Mouse (Mus musculus): ENCODE measurements around the gene Esf1. TPM values are rescaled to one million over a fixed set of nuclear protein-coding genes. Genes with fewer than 3 reads are reported as not detected.
"Not testable (repeated sequence)": the region's sequence is repeated elsewhere in the genome, so short reads cannot be mapped to it uniquely, and the experiment has no call there.

Gene Esf1
- polyA plus RNA-seq (2012; rRNA removed), result 0.78 and 1.9 TPM in 2 replicates

DNA sequence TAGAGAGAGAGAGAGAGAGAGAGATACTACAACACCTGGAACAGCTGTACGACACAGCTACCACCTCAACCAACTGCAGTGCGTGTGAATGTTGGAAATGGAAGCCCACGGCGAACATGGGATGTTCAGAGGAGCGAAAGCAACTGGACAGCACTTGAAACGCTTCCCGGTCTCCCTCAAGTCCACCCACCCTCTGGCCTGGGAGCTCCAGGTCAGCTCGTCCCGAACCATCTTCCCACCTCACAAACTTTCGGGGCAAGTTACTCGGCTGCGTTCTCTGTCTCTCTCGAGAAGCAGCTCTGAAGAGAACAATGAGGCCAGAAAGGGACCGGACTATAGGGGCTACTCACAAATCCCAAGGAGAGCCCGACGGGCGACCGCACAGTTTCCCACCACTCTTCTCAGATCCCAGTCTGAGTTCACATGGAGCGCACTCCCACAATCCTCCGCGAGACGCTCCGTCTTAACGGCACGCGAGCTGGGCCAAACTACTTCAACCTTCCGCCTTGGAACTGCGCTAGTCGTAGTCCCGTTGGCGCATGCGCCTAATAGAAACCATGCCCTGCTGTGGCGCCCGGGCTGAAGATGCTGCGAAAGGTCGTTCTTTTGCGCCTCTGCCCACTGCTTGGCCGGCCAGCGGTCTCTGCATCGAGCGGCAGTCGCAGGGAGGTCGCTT, at the start of gene Esf1, which contains the start of gene Ndufaf5:
TSS of gene Esf1 (minus strand) at position 438 of the 676 bp plus-strand sequence.
TSS of gene Ndufaf5 (plus strand) at position 523 of the 676 bp plus-strand sequence.
- peak within 1 kb of the TSS; percentile 96 for H3K4me3 ChIP-seq (ENCODE audit: control insufficient read depth, low read depth, low read length)
- H3K27me3 ChIP-seq (ENCODE audit: control insufficient read depth, insufficient read depth, low read length), result no peaks in the 10 kb centered on the region
- H3K4me1 ChIP-seq (ENCODE audit: control insufficient read depth, insufficient read depth, low read length), result peaks cover 2% of the 10 kb centered on the region; the same call in 1 of the 2 replicates
- H3K27ac ChIP-seq (ENCODE audit: control insufficient read depth, insufficient read depth, low read depth, low read length), result peak within 1 kb of the TSS; percentile 73
- 0 out of 2 replicates have a peak, but pooled peaks cover 1% of the 10 kb centered on the region for H3K36me3 ChIP-seq (ENCODE audit: control insufficient read depth, insufficient read depth, low read length)
- TF ChIP-seq CTCF (IDR thresholded peaks at IDR 0.05; ENCODE audit: control insufficient read depth, insufficient read depth, insufficient replicate concordance, low read depth, low read length) (no peak), POLR2A (IDR thresholded peaks at IDR 0.05; ENCODE audit: control insufficient read depth, low read depth, low read length) (peak; percentile 75; the same call in 1 of the 2 replicates)

DNA sequence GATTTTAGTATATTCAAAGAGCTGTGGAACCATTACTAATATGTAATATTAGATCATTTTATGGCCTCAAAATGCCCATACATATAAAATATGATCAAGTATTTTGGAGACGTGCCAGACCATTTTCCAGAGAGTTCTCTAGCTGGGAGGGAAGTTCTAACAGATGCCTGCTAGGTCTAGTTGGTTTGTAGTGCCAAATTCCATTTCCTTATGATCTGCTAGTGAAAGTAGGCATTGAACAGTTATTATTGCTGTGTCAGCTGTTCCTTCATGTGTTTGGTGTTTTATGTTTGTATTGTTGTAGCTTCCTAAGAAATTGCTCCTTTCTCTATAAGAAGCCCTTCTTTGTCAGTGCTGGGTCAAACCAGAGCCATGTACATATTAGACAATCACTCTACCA, 45.6 kb upstream of the Esf1 start:
- TF ChIP-seq CTCF (IDR thresholded peaks at IDR 0.05; ENCODE audit: control insufficient read depth, insufficient read depth, insufficient replicate concordance, low read depth, low read length), result no peak
- TF ChIP-seq POLR2A (IDR thresholded peaks at IDR 0.05; ENCODE audit: control insufficient read depth, low read depth, low read length), result no peak
- Histone ChIP-seq H3K4me1 (ENCODE audit: control insufficient read depth, insufficient read depth, low read length) (no peaks in the 10 kb centered on the region), H3K36me3 (ENCODE audit: control insufficient read depth, insufficient read depth, low read length) (no peaks in the 10 kb centered on the region), H3K4me3 (ENCODE audit: control insufficient read depth, low read depth, low read length) (no peak overlapping the region), H3K27ac (ENCODE audit: control insufficient read depth, insufficient read depth, low read depth, low read length) (no peak overlapping the region), H3K27me3 (ENCODE audit: control insufficient read depth, insufficient read depth, low read length) (no peaks in the 10 kb centered on the region)

DNA sequence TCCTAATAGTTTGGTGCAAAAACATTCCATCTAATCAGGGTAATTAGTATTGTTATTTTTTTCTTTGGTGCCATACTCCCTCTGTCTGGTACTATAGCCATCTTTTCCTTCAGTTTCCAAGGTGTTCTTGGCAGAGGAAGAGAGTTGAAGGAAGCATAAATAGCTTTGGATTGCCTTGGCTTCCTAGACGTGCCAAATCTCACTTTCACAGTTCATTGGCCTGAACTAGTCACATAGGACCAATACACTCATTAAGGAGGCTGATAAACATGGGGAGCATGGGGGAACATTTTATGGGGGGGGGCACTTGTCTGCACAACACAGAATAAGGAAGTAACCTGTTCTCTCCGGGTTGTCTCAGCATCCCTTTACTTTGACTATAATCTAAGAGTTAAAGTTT, 45.1 kb upstream of the Esf1 start:
- Histone ChIP-seq H3K36me3 (ENCODE audit: control insufficient read depth, insufficient read depth, low read length) (no peaks in the 10 kb centered on the region), H3K27ac (ENCODE audit: control insufficient read depth, insufficient read depth, low read depth, low read length) (no peak overlapping the region), H3K4me3 (ENCODE audit: control insufficient read depth, low read depth, low read length) (no peak overlapping the region), H3K4me1 (ENCODE audit: control insufficient read depth, insufficient read depth, low read length) (no peaks in the 10 kb centered on the region), H3K27me3 (ENCODE audit: control insufficient read depth, insufficient read depth, low read length) (no peaks in the 10 kb centered on the region)
- TF ChIP-seq CTCF (IDR thresholded peaks at IDR 0.05; ENCODE audit: control insufficient read depth, insufficient read depth, insufficient replicate concordance, low read depth, low read length), result no peak
- TF ChIP-seq POLR2A (IDR thresholded peaks at IDR 0.05; ENCODE audit: control insufficient read depth, low read depth, low read length), result no peak

DNA sequence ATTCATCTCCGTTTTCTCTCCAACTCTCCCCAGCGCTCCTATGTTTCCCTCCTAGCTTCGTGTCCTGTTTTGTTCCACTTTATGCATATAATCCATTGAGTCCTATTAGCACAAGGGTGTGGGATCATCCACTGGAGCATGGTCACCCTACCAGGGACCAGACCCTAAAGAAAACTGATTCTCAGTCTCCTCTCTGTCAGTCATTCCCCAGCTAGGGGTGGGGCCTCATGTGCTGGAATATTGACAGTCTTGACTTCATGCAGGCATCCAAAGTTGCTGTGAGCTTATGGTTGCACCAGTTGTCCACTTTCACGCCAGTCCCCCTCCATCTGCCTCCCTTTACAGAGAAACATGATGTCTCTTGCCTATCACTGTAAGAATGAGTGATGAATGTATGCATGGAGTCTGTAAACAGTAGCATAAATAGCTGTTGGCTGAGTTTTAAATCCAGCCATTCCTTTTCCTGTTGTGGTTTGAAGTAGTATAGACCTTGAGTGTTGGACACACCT, 44.2 kb upstream of the Esf1 start:
- no peaks in the 10 kb centered on the region for H3K36me3 ChIP-seq (ENCODE audit: control insufficient read depth, insufficient read depth, low read length)
- H3K27me3 ChIP-seq (ENCODE audit: control insufficient read depth, insufficient read depth, low read length), result no peaks in the 10 kb centered on the region
- TF ChIP-seq CTCF (IDR thresholded peaks at IDR 0.05; ENCODE audit: control insufficient read depth, insufficient read depth, insufficient replicate concordance, low read depth, low read length), result no peak
- TF ChIP-seq POLR2A (IDR thresholded peaks at IDR 0.05; ENCODE audit: control insufficient read depth, low read depth, low read length), result no peak
- no peak overlapping the region for H3K4me3 ChIP-seq (ENCODE audit: control insufficient read depth, low read depth, low read length)
- H3K27ac ChIP-seq (ENCODE audit: control insufficient read depth, insufficient read depth, low read depth, low read length), result no peak overlapping the region
- no peaks in the 10 kb centered on the region for H3K4me1 ChIP-seq (ENCODE audit: control insufficient read depth, insufficient read depth, low read length)

DNA sequence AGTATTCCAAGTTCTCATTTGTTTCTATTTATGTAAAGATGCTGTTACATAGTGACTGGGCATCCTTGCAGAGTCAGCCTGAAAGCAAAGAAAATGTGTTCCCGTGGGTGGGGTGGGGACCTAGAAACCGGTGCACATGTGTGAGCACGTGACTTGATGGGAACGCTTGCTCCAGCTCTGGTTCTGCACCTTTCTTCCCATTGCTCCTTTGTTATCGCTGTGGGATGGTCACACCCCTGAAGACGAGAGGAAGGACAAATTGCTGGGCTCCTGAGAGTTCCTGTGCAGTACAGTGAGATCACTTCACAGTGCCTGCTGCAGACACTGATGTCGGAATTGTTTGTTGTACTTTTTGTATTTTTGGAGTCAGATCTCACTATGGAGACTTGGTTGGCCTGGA, 33.4 kb upstream of the Esf1 start:
- H3K36me3 ChIP-seq (ENCODE audit: control insufficient read depth, insufficient read depth, low read length), result no peaks in the 10 kb centered on the region; the same call in 1 of the 2 replicates
- TF ChIP-seq CTCF (IDR thresholded peaks at IDR 0.05; ENCODE audit: control insufficient read depth, insufficient read depth, insufficient replicate concordance, low read depth, low read length) (no peak), POLR2A (IDR thresholded peaks at IDR 0.05; ENCODE audit: control insufficient read depth, low read depth, low read length) (no peak)
- H3K4me3 ChIP-seq (ENCODE audit: control insufficient read depth, low read depth, low read length), result no peak overlapping the region
- no peaks in the 10 kb centered on the region for H3K27me3 ChIP-seq (ENCODE audit: control insufficient read depth, insufficient read depth, low read length)
- no peaks in the 10 kb centered on the region for H3K4me1 ChIP-seq (ENCODE audit: control insufficient read depth, insufficient read depth, low read length)
- no peak overlapping the region for H3K27ac ChIP-seq (ENCODE audit: control insufficient read depth, insufficient read depth, low read depth, low read length)

DNA sequence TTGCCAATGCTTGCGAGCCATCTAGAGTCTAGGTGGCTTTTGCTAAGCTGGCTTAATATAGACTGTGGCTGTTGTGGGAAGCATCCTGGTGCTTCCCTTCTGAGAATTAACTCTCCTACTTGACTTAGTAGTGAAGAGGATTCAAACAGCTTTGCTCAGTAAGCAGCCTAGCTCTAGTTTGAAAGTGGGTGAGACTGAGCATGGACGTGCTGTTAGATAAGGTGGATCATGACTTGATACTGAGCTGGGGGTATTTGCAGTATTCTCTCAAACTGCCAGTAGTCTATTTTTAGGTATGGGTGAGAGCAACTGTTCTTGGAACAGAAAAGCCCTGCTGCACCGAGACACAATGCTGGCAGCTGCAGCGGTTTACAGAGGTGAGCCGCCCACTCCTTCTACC, 32.2 kb upstream of the Esf1 start:
- Histone ChIP-seq H3K36me3 (ENCODE audit: control insufficient read depth, insufficient read depth, low read length) (no peaks in the 10 kb centered on the region; the same call in 1 of the 2 replicates), H3K4me1 (ENCODE audit: control insufficient read depth, insufficient read depth, low read length) (no peaks in the 10 kb centered on the region), H3K27ac (ENCODE audit: control insufficient read depth, insufficient read depth, low read depth, low read length) (no peak overlapping the region), H3K27me3 (ENCODE audit: control insufficient read depth, insufficient read depth, low read length) (no peaks in the 10 kb centered on the region), H3K4me3 (ENCODE audit: control insufficient read depth, low read depth, low read length) (no peak overlapping the region)
- TF ChIP-seq CTCF (IDR thresholded peaks at IDR 0.05; ENCODE audit: control insufficient read depth, insufficient read depth, insufficient replicate concordance, low read depth, low read length) (no peak), POLR2A (IDR thresholded peaks at IDR 0.05; ENCODE audit: control insufficient read depth, low read depth, low read length) (no peak)

DNA sequence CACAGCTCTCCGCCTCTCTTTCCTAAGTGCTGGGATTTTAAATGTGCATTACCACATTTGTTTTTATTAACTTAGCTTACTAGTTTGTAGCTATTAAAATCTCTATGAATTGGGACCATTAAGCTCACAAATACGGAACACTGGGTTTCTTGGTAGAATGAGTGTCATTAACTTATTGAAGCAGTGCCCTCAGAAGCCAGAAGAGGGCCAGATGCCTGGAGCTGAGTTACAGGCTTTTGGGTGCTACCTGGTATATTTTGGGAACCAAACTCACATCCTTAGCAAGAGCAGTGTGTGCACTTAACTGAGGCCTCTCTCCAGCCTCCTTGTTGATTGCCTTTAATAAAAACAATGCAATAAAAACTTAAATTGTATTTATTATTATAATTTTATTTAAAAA, 30.3 kb upstream of the Esf1 start:
- H3K4me1 ChIP-seq (ENCODE audit: control insufficient read depth, insufficient read depth, low read length), result no peaks in the 10 kb centered on the region
- TF ChIP-seq POLR2A (IDR thresholded peaks at IDR 0.05; ENCODE audit: control insufficient read depth, low read depth, low read length) (no peak), CTCF (IDR thresholded peaks at IDR 0.05; ENCODE audit: control insufficient read depth, insufficient read depth, insufficient replicate concordance, low read depth, low read length) (no peak)
- no peak overlapping the region for H3K4me3 ChIP-seq (ENCODE audit: control insufficient read depth, low read depth, low read length)
- H3K27ac ChIP-seq (ENCODE audit: control insufficient read depth, insufficient read depth, low read depth, low read length), result no peak overlapping the region
- no peaks in the 10 kb centered on the region for H3K27me3 ChIP-seq (ENCODE audit: control insufficient read depth, insufficient read depth, low read length)
- H3K36me3 ChIP-seq (ENCODE audit: control insufficient read depth, insufficient read depth, low read length), result no peaks in the 10 kb centered on the region; the same call in 1 of the 2 replicates

DNA sequence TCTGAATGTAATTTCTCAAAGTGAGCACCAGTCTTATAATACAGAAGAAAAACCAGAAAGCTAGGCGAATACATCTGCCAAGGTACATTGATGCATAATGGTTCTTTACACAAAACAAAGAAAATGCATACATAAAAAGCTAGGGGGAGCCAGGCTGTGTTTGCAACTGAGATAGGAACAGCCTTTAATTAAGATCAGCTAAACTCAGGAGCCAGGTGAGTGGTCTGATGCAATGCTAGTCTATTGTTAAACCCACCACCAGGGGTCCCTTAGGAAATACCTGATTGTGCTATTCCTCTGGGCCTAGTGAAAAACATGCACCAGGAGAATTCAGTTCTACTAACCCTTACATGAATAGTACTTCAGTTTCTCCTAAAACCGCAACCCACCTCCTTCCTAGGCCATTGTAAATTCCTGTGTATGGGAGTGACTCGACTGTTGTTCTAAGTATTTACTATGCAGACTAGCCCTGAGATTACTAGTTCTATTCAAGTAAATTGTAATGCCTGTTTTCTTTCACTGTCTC, 15.4 kb upstream of the Esf1 start:
- H3K4me3 ChIP-seq (ENCODE audit: control insufficient read depth, low read depth, low read length); H3K27ac ChIP-seq (ENCODE audit: control insufficient read depth, insufficient read depth, low read depth, low read length); H3K4me1 ChIP-seq (ENCODE audit: control insufficient read depth, insufficient read depth, low read length); H3K36me3 ChIP-seq (ENCODE audit: control insufficient read depth, insufficient read depth, low read length); H3K27me3 ChIP-seq (ENCODE audit: control insufficient read depth, insufficient read depth, low read length): not testable (repeated sequence)
